Mouse (Mus musculus): ENCODE measurements around the gene Racgap1. TPM values are rescaled to one million over a fixed set of nuclear protein-coding genes. Genes with fewer than 3 reads are reported as not detected.

The Racgap1 gene
- polyA plus RNA-seq, 2 experiments from 2014 or later, result 17.6 to 18.2 TPM

GRCm38 (mm10) chr15:99586525-99586924 lies 64.9 kb downstream of the Racgap1 start:
- ATAC-seq, result no peak

DNA sequence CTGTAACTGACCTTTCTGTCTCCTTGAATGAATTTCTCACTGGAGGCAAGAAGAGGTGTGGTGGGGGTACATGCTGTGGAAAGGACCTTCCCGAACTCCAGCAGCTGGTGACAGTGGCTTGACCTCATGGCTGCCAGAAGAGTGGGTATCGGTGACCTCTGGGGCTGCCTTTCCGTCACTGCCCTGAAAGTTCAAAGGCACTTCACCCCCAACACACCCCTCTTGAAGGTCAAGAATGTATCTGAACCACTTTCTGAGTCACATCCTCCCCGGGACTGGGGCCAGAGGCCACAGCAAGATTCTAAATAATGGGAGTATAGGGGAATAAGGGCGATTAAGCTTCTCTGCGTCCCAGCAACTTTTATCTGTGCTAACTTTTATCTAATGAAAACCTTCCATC lies 65.7 kb downstream of the Racgap1 start:
- ATAC-seq, result no peak

DNA sequence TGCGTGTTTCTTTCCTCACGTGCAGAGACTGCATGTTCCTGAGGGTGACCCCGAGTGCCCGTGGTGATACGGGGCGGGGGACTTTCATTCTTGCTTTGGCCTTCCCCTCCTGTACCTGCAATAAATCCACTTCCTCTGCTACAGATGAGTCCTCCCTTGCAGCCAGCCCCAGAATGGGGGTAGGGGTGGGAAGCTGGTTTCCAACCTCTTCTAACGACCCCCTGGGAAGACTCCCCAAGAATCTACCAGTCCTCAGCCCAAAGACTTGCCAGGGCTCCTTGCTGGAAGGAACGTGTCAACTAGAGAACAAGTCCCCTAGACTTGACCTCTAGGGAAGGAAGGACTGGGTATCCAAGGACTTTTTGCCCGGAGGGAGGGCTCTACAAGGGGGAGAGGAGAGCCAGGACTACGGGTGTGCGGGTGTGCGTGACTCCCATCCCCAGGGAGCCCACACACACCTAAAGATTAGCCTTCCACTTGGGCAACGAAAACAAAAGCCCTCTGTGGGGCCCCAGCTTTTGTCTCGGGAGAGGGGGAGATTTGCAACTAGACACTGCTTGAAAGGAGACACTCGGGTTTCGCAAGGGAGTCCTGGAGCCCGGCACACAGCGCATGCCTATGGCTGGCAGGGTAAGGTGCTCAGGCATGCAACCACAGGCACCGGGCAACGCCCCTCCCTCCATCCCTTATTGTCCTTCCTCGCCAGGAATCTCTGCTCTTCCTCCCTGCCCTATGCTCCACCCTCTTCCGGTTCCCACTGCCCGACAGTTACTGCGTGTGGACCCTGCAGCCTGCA lies 66.9 kb downstream of the Racgap1 start:
- no peak for ATAC-seq

DNA sequence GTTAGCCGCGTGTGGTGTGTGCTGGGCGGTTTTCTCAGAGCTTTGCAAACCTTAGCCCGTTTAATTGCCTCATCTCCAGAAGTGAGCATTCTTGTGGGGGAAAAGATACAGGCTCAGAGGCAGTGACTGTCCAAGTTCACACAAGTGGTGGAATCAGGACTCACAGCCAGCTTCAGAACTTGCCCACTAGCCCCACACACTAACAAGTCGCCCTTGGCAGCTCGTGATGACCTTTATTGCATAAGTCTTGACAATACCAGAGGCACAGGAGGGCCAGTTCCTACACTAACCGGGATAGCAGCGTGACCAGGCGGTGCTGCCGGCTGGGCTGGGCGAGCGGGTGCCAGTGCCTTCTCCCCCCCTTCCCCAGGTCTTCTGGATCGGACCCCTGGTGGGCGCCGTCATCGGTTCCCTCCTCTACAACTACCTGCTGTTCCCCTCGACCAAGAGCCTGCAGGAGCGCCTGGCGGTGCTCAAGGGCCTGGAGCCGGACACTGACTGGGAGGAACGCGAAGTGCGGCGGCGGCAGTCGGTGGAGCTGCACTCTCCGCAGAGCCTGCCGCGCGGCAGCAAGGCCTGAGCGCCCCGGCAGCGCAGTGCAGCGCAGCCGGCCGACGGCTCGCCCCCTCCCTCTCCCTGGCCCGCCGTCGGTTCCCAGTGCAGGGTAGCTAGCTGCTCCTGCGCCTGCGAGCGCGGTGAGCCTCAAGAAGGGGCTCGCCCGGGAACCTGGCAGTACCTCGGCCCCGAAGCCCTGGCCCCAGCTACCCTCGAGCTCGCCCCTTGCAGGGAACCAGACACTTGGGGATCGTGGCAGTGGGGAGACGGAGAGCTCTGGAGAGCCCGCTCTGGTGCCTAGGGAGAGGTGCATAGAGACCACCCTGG lies 67.8 kb downstream of the Racgap1 start:
- ATAC-seq, result no peak

- no peak for ATAC-seq
Measured at GRCm38 (mm10) chr15:99578802-99579485, 72.5 kb downstream of the Racgap1 start, which contains the start of gene Aqp2. TSS of gene Aqp2 (plus strand) at chr15:99579055.

Other genes starting within 250 kb of the Racgap1 start
- gene Nckap5l, start 193.9 kb downstream of the Racgap1 start, polyA plus RNA-seq (2017; shearing (Covaris generic)), result 1 to 10 TPM; 1.2 to 2.3 TPM
- 10 to 100 TPM; 27.9 to 41.0 TPM for gene Bcdin3d, start 176.9 kb downstream of the Racgap1 start, polyA plus RNA-seq (2017; shearing (Covaris generic))
- under 1 TPM in 1 of 2 experiments, not detected in 1; 0.03 TPM for gene Faim2, start 123.5 kb downstream of the Racgap1 start, polyA plus RNA-seq (2017; shearing (Covaris generic))
- not detected for gene Aqp2, start 72.6 kb downstream of the Racgap1 start, polyA plus RNA-seq (2017; shearing (Covaris generic))
- gene Aqp5, start 60.9 kb downstream of the Racgap1 start, polyA plus RNA-seq (2017; shearing (Covaris generic)), result not detected
- not detected for gene Aqp6, start 50.3 kb downstream of the Racgap1 start, polyA plus RNA-seq (2017; shearing (Covaris generic))
- gene Asic1, start 18.7 kb upstream of the Racgap1 start, polyA plus RNA-seq (2017; shearing (Covaris generic)), result under 1 TPM in 1 of 2 experiments, not detected in 1; 0.52 TPM
- gene Smarcd1, start 50.5 kb upstream of the Racgap1 start, polyA plus RNA-seq (2017; shearing (Covaris generic)), result 10 to 100 TPM; 10.0 to 14.8 TPM
- not detected for gene Gm17349, start 53.8 kb upstream of the Racgap1 start, polyA plus RNA-seq (2017; shearing (Covaris generic))
- under 1 TPM in 1 of 2 experiments, not detected in 1; 0.41 TPM for gene Gpd1, start 65.9 kb upstream of the Racgap1 start, polyA plus RNA-seq (2017; shearing (Covaris generic))
- 100 to 1,000 TPM; 139 to 168 TPM for gene Cox14, start 74.0 kb upstream of the Racgap1 start, polyA plus RNA-seq (2017; shearing (Covaris generic))
- 10 to 100 TPM; 54.4 to 64.6 TPM for gene Cers5, start 121.2 kb upstream of the Racgap1 start, polyA plus RNA-seq (2017; shearing (Covaris generic))
- gene Lima1, start 223.8 kb upstream of the Racgap1 start, polyA plus RNA-seq (2017; shearing (Covaris generic)), result 1 to 10 TPM; 3.0 to 3.6 TPM

All from CD4-positive, CD25-positive, alpha-beta regulatory T cell, adult 4 months (primary cell).